Mouse (Mus musculus) CH12.LX (cell line): ENCODE results near the gene Slc25a11. TPM values are rescaled to one million over a fixed set of nuclear protein-coding genes. Genes with fewer than 3 reads are reported as not detected.

ENCODE experiments used
- DNase-seq: peaks from one replicate; pipeline ENCODE4 v3.0.0-alpha.2; 2013; ENCODE audit errors: extremely low read depth
- H3K27ac ChIP-seq: 2 replicates; pipeline ENCODE4 v1.5.1; 2012; ENCODE audit warnings: low read depth, mild to moderate bottlenecking, control low read depth, moderate library complexity; ENCODE audit not compliant: insufficient read depth
- H3K27me3 ChIP-seq: replicated peaks from 2 replicates; pipeline ENCODE3; 2012; ENCODE audit warnings: inconsistent platforms
- H3K36me3 ChIP-seq, 2 experiments: replicated peaks in 1 of 2; 2 replicates each; pipeline versions ENCODE3 to v1.6.1; 2012; ENCODE audit warnings: inconsistent platforms in 1 of 2, low read length in 1 of 2, mild to moderate bottlenecking in 1 of 2, mixed read lengths in 1 of 2, moderate library complexity in 1 of 2; ENCODE audit not compliant: control insufficient read depth in 1 of 2, insufficient read depth in 1 of 2
- H3K4me1 ChIP-seq, 2 experiments: 2 replicates each; pipeline ENCODE4 v1.6.1; 2012; ENCODE audit warnings: inconsistent platforms in 1 of 2, moderate library complexity in 1 of 2; ENCODE audit not compliant: insufficient read depth in 2 of 2, control insufficient read depth in 1 of 2
- H3K4me2 ChIP-seq: 2 replicates; pipeline ENCODE4 v1.6.1; 2012; ENCODE audit warnings: low read depth, mild to moderate bottlenecking, control low read depth; ENCODE audit not compliant: poor library complexity, insufficient read depth, severe bottlenecking
- H3K4me3 ChIP-seq, 3 experiments: fragments of 150-350 bp in 1 of 3; sonication (generic) in 1 of 3; replicated peaks in 1 of 3; 2 replicates each; pipeline versions ENCODE3 to v1.5.1; 2011 to 2012; ENCODE audit warnings: low read depth in 2 of 3, low read length in 2 of 3, mild to moderate bottlenecking in 2 of 3, moderate library complexity in 2 of 3, control low read depth in 1 of 3, improper control_type of control experiment in 1 of 3, inconsistent platforms in 1 of 3, mixed read lengths in 1 of 3; ENCODE audit not compliant: poor library complexity in 1 of 3
- H3K79me2 ChIP-seq: replicated peaks from 2 replicates; pipeline ENCODE4 v1.6.1; 2012; ENCODE audit warnings: mild to moderate bottlenecking, moderate library complexity; ENCODE audit not compliant: control insufficient read depth, poor library complexity, insufficient read depth, severe bottlenecking; ENCODE audit errors: extremely low read depth
- H3K9ac ChIP-seq: 2 replicates; pipeline ENCODE4 v1.6.1; 2012; ENCODE audit warnings: low read depth, mild to moderate bottlenecking, control low read depth, moderate library complexity; ENCODE audit not compliant: insufficient read depth
- H3K9me3 ChIP-seq: replicated peaks from 2 replicates; pipeline ENCODE3; 2012; ENCODE audit warnings: low read length, inconsistent platforms, mixed read lengths
- CTCF ChIP-seq, 2 experiments: IDR thresholded peaks in 1 of 2; conservative IDR thresholded peaks in 1 of 2; 2 replicates each; pipeline ENCODE4 v1.5.1; 2011 to 2012; ENCODE audit warnings: low read depth in 2 of 2, low read length in 2 of 2, improper control_type of control experiment in 1 of 2, inconsistent platforms in 1 of 2, mild to moderate bottlenecking in 1 of 2, moderate library complexity in 1 of 2
- EP300 ChIP-seq: IDR thresholded peaks from 2 replicates; pipeline ENCODE4 v1.6.1; 2011; ENCODE audit warnings: low read length, improper control_type of control experiment
- ETS1 ChIP-seq: conservative IDR thresholded peaks from 2 replicates; pipeline ENCODE4 v1.6.1; 2012; ENCODE audit warnings: low read depth, mild to moderate bottlenecking, inconsistent platforms, low read length, improper control_type of control experiment, moderate library complexity
- IRF4 ChIP-seq: IDR thresholded peaks from 2 replicates; pipeline ENCODE4 v1.6.1; 2014; ENCODE audit warnings: low read depth, mild to moderate bottlenecking, inconsistent platforms, low read length, improper control_type of control experiment
- MEF2A ChIP-seq: IDR thresholded peaks from 2 replicates; pipeline ENCODE4 v1.6.1; 2014; ENCODE audit warnings: low read depth, mild to moderate bottlenecking, inconsistent platforms, low read length, improper control_type of control experiment, borderline replicate concordance
- PAX5 ChIP-seq: IDR thresholded peaks from 2 replicates; pipeline ENCODE4 v1.6.1; 2012; ENCODE audit warnings: low read length, inconsistent platforms, mixed read lengths
- POLR2A ChIP-seq: IDR thresholded peaks from 2 replicates; pipeline ENCODE4 v1.6.1; 2011; ENCODE audit warnings: low read depth, mild to moderate bottlenecking, improper control_type of control experiment, low read length
- POLR2AphosphoS2 ChIP-seq: IDR thresholded peaks from 2 replicates; pipeline ENCODE4 v1.6.1; 2011; ENCODE audit warnings: low read depth, low read length, improper control_type of control experiment
- RAD21 ChIP-seq: IDR thresholded peaks from 2 replicates; pipeline ENCODE4 v1.6.1; 2011; ENCODE audit warnings: low read depth, mild to moderate bottlenecking, low read length, improper control_type of control experiment, moderate library complexity
- SMC3 ChIP-seq: IDR thresholded peaks from 2 replicates; pipeline ENCODE4 v1.6.1; 2011; ENCODE audit warnings: low read depth, low read length, improper control_type of control experiment
- ZC3H11A ChIP-seq: IDR thresholded peaks from 2 replicates; pipeline ENCODE4 v1.6.1; 2012; ENCODE audit warnings: low read depth, mild to moderate bottlenecking, inconsistent platforms, low read length, improper control_type of control experiment
- ZKSCAN1 ChIP-seq: IDR thresholded peaks from 2 replicates; pipeline ENCODE4 v1.6.1; 2012; ENCODE audit warnings: low read depth, inconsistent platforms, low read length, improper control_type of control experiment, borderline replicate concordance
- ZNF384 ChIP-seq: IDR thresholded peaks from 2 replicates; pipeline ENCODE4 v1.6.1; 2012; ENCODE audit warnings: low read depth, low read length, improper control_type of control experiment, inconsistent platforms
- dilution Hi-C: fragments of 300-500 bp; cut with MboI; formaldehyde crosslinking; loops from 2 replicates; pipeline ENCODE4 v1.14.3; 2020; ENCODE audit warnings: low sequenced_read_pairs; ENCODE audit not compliant: extremely low pct_unique_long_range_greater_than_20kb, extremely low pct_ligation_motif_present
- in situ Hi-C: fragments of 300-500 bp; cut with MboI; formaldehyde crosslinking; loops from 3 replicates; pipeline ENCODE4 v1.14.3; 2019; ENCODE audit warnings: low sequenced_read_pairs, low pct_ligation_motif_present, low pct_unique_long_range_greater_than_20kb, mixed read lengths
- polyA plus RNA-seq: library from polyadenylated mRNA; unstranded; fragments of >175 nt; gene quantifications from 2 replicates; pipeline ENCODE4 v1.2.1, GENCODE M21; 2012; ENCODE audit warnings: low read depth; ENCODE audit not compliant: insufficient read length
- total RNA-seq, 2 experiments: library from RNA; depleted of rRNA; stranded (reverse); fragments of 300-350 nt in 1 of 2; fragments of >200 nt in 1 of 2; gene quantifications; 2 replicates each; pipeline ENCODE4 v1.2.3; 2012 to 2014

The Slc25a11 gene
- total and polyA plus RNA-seq, 3 experiments = 99.0 to 135 (median 132) TPM

DNA sequence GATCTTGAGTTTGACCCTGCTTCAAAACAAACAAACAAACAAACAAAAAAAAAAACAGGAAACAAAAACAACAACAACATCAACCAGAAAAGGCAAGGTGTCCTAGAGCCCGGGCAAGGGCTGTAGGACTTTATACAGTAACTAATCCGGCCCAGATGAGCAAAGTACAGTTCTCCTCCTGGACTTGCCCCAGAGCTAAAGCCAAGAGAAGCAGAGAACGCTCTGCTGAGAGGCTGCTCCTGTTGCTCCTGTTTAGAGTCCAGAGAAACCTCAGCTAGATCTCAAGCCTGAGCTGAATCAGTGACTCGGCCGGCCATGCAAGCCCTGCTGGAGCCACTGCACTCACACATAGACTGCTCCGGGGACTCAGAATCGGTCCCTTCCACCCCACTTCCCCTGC, 17.1 kb downstream of the Slc25a11 start:
- in situ Hi-C loops = loop anchor here (5.0 kb wide), 1 partner anchor 122 kb away; no protein-coding TSS in a partner anchor
- Histone ChIP-seq H3K4me1 (peaks cover 0 to 8% of the 10 kb centered on the region in 2 experiments; a peak in 2 of 4 replicates), H3K27me3 (no peaks in the 10 kb centered on the region), H3K9me3 (no peaks in the 10 kb centered on the region), H3K4me3 (no peak overlapping the region)
- dilution Hi-C loops = no loop called here
- DNase-seq = no peak
- TF ChIP-seq ZKSCAN1 = no peak
- TF ChIP-seq SMC3 = no peak
- TF ChIP-seq POLR2A = no peak
- no peak for TF ChIP-seq PAX5
- no peak for TF ChIP-seq POLR2AphosphoS2
- no peak for TF ChIP-seq EP300
- TF ChIP-seq, all 38 proteins: peak for 0
- H3K79me2 ChIP-seq = no peaks in the 10 kb centered on the region
- H3K27ac ChIP-seq = no peak overlapping the region
- H3K4me2 ChIP-seq = no peak overlapping the region
- H3K9ac ChIP-seq = no peak overlapping the region
- H3K36me3 ChIP-seq = no peaks in the 10 kb centered on the region

DNA sequence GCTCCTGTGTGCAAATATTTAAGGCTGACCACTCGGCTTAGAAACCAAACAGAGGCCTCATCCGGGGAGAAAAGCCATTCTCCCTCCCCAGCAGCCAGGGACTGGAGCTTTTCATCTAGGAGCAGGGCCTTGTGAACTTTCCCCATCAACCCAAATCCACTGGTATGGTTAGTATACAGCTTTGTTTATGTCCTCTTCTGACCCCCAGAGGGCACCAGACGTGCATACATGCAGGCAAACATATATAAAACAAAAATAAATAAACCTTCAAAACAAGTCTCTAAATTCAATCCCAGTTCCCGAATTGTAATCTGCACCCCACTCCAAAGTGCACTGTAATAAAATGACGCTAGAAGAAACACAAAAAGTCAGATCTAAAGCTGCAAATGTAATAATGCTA, 17.7 kb downstream of the Slc25a11 start:
- no peak overlapping the region for H3K4me2 ChIP-seq
- H3K27me3 ChIP-seq = no peaks in the 10 kb centered on the region
- peak; percentile 31 for DNase-seq
- no peak overlapping the region for H3K4me3 ChIP-seq
- in situ Hi-C loops = no loop called here
- no peaks in the 10 kb centered on the region for H3K79me2 ChIP-seq
- H3K9me3 ChIP-seq = no peaks in the 10 kb centered on the region
- H3K4me1 ChIP-seq = peaks cover 0 to 8% of the 10 kb centered on the region in 2 experiments; a peak in 2 of 4 replicates
- no peaks in the 10 kb centered on the region for H3K36me3 ChIP-seq
- H3K27ac ChIP-seq = no peak overlapping the region
- dilution Hi-C loops = no loop called here
- no peak overlapping the region for H3K9ac ChIP-seq
- TF ChIP-seq MEF2A (no peak), CTCF (conservative IDR thresholded peaks at IDR 0.05 in 1 of 2, IDR thresholded peaks at IDR 0.05 in 1 of 2; ENCODE audit: low read depth in 2 of 2, low read length in 2 of 2) (peak in 1 of 2 experiments; percentile 70; a peak in 2 of 4 replicates), ZC3H11A (peak; percentile 50), SMC3 (peak; percentile 72), RAD21 (peak; percentile 63)

DNA sequence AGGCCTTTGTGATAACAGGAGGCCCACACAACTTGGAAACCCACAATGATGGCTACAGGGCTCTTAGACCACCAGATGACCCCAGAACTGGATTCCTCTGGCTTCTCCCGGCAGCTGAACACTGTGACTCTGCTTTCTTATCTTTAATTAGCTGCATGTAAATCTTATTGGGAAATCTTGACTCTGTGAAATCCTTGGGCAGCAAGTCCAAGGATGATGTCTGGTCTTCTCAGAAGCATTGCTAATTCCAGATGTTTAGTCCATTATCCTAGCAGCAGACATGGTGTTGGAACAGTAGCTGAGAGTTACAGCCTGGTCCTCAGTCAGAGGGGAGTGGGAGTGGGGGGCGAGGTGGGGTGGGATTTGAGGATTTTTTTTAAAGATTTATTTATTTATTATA, 18.8 kb downstream of the Slc25a11 start:
- Histone ChIP-seq H3K4me3 (no peak overlapping the region), H3K27ac (no peak overlapping the region), H3K4me1 (peaks cover 0 to 8% of the 10 kb centered on the region in 2 experiments; a peak in 2 of 4 replicates), H3K9ac (no peak overlapping the region), H3K79me2 (no peaks in the 10 kb centered on the region), H3K9me3 (no peaks in the 10 kb centered on the region), H3K36me3 (no peaks in the 10 kb centered on the region)
- dilution Hi-C loops = no loop called here
- DNase-seq = no peak
- in situ Hi-C loops = no loop called here
- no peak for TF ChIP-seq ETS1
- TF ChIP-seq ZNF384 = no peak
- no peak for TF ChIP-seq IRF4
- TF ChIP-seq, all 38 proteins: peak for 0
- H3K4me2 ChIP-seq = no peak overlapping the region
- H3K27me3 ChIP-seq = no peaks in the 10 kb centered on the region
